Mouse (Mus musculus) stomach, postnatal 0 days (tissue): ENCODE measurements around the gene Mov10l1. TPM values are rescaled to one million over a fixed set of nuclear protein-coding genes. Genes with fewer than 3 reads are reported as not detected.

ENCODE experiments used
- ATAC-seq: fragments of 200-750 bp; cut with Nextera tagmentation; 2 replicates; pipeline ENCODE4 v1.8.0; 2017; ENCODE audit not compliant: low FRiP score, low TSS enrichment
- DNase-seq: peaks from one replicate; pipeline ENCODE4 v3.0.0-alpha.2; 2016; ENCODE audit warnings: low spot score
- H3K27ac ChIP-seq: fragments of 300-500 bp; sonication (generic); replicated peaks from 2 replicates; pipeline ENCODE4 v1.5.1; 2014; ENCODE audit warnings: mild to moderate bottlenecking, control low read depth
- H3K27me3 ChIP-seq: fragments of 300-500 bp; sonication (generic); 2 replicates; pipeline ENCODE4 v1.6.1; 2014; ENCODE audit warnings: low read length; ENCODE audit not compliant: control insufficient read depth, insufficient read depth
- H3K36me3 ChIP-seq: fragments of 300-500 bp; sonication (generic); 2 replicates; pipeline ENCODE4 v1.6.1; 2014; ENCODE audit warnings: low read length, mixed read lengths; ENCODE audit not compliant: control insufficient read depth, insufficient read depth
- H3K4me1 ChIP-seq: fragments of 300-500 bp; sonication (generic); replicated peaks from 2 replicates; pipeline ENCODE4 v1.6.1; 2014; ENCODE audit warnings: antibody characterized with exemption; ENCODE audit not compliant: control insufficient read depth, insufficient read depth
- H3K4me2 ChIP-seq: fragments of 300-500 bp; sonication (generic); replicated peaks from 2 replicates; pipeline ENCODE4 v1.6.1; 2014; ENCODE audit warnings: low read depth, mild to moderate bottlenecking, control low read depth, moderate library complexity
- H3K4me3 ChIP-seq: fragments of 300-500 bp; sonication (generic); 2 replicates; pipeline ENCODE4 v1.5.1; 2014; ENCODE audit warnings: low read depth, low read length, control low read depth
- H3K9ac ChIP-seq: fragments of 300-500 bp; sonication (generic); 2 replicates; pipeline ENCODE4 v1.6.1; 2014; ENCODE audit warnings: mild to moderate bottlenecking, low read length, control low read depth, mixed read lengths
- H3K9me3 ChIP-seq: fragments of 300-500 bp; sonication (generic); 2 replicates; pipeline ENCODE4 v1.6.1; 2016; ENCODE audit warnings: low read length; ENCODE audit not compliant: control insufficient read depth
- CTCF ChIP-seq: IDR thresholded peaks from 2 replicates; pipeline ENCODE4 v1.5.1; 2016; ENCODE audit warnings: antibody characterized with exemption, low read depth, mild to moderate bottlenecking, moderate library complexity
- EP300 ChIP-seq: optimal IDR thresholded peaks from 2 replicates; pipeline ENCODE3; 2016; ENCODE audit warnings: antibody characterized with exemption
- WGBS: fragments of 180-500 bp; shearing (Covaris S2); extraction: QIAGEN DNeasy Blood & Tissue Kit; methylation state at CpG from one replicate; pipeline ENCODE4 v1.1.7; 2014; 5-methylcytosine and 5-hydroxymethylcytosine counted together
- polyA plus RNA-seq: library from polyadenylated mRNA; unstranded; fragments of >200 nt; fragmentation: Nextera tagmentation; extraction: Ambion mirVana; gene quantifications from 2 replicates; pipeline ENCODE4 v1.2.1, GENCODE M21; 2015

Gene Mov10l1
- polyA plus RNA-seq, 1 experiment from 2014 or later = not detected

DNA sequence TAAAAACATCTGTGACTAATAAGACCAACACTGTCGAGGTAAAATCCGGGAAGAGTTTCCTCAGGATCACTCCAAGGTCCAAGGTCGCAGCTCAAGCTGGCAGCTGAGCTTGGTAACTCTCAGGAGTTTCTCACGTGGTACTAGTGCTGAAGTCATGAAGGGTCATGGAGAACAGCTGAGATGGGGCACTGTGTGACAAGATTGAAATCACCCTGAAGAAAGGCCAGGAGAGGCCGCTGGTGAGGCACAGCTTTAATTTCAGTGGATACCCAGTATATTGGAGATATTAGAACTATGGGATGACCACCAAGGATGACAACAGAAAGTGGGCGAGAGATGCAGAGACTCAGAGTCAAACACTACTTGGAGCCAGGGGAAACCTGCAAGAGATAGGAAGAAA lies 35.9 kb upstream of the Mov10l1 start:
- Histone ChIP-seq H3K9ac (no peak overlapping the region), H3K36me3 (no peaks in the 10 kb centered on the region), H3K4me3 (no peak overlapping the region), H3K27ac (no peak overlapping the region), H3K4me2 (no peak overlapping the region), H3K27me3 (no peaks in the 10 kb centered on the region), H3K9me3 (no peaks in the 10 kb centered on the region), H3K4me1 (no peaks in the 10 kb centered on the region)
- no peak for ATAC-seq
- TF ChIP-seq EP300 (no peak), CTCF (peak; percentile 35)
- 48% methylated on average over 6 of the region's 6 CpGs for WGBS
- no peak for DNase-seq

DNA sequence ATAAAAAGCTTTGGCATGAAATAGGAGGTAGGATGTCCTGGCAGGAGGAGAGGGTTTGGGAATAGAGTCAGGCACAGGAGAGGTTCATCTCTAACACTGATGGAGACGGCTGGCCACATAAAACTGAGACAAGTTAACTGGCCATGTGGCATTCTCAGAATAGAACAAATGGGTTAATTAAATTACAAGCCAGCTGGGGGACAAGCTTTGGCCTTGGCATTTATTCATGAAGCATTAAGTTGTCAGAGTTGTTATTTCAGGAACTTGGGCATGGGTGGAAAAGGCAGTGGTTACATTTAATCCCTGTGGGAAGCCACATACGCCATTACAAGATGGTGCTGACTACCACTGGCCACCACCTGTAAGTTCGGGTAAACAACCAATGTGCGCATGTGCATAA lies 31.5 kb upstream of the Mov10l1 start:
- Histone ChIP-seq H3K36me3 (no peaks in the 10 kb centered on the region), H3K9me3 (no peaks in the 10 kb centered on the region), H3K4me3 (no peak overlapping the region), H3K27me3 (no peaks in the 10 kb centered on the region), H3K4me1 (no peaks in the 10 kb centered on the region), H3K4me2 (no peak overlapping the region), H3K9ac (no peak overlapping the region), H3K27ac (no peak overlapping the region)
- DNase-seq = no peak
- no peak for ATAC-seq
- TF ChIP-seq EP300 (no peak), CTCF (no peak)
- 77% methylated on average over 4 of the region's 4 CpGs for WGBS

GRCm38 (mm10) chr15:88954368-88955072 lies 28.2 kb upstream of the Mov10l1 start, which contains the start of gene Ttll8:
Ttll8 (minus strand) TSS chr15:88954418.
- no peaks in the 10 kb centered on the region for H3K36me3 ChIP-seq
- WGBS = 3% methylated on average over 51 of the region's 53 CpGs
- peak within 1 kb of the TSS; percentile 35 for H3K4me3 ChIP-seq
- H3K27ac ChIP-seq = no peak within 1 kb of the TSS
- H3K9ac ChIP-seq = peak within 1 kb of the TSS; percentile 48
- H3K9me3 ChIP-seq = no peaks in the 10 kb centered on the region
- H3K4me2 ChIP-seq = peak within 1 kb of the TSS; percentile 60
- no peaks in the 10 kb centered on the region for H3K27me3 ChIP-seq
- no peaks in the 10 kb centered on the region for H3K4me1 ChIP-seq
- TF ChIP-seq EP300 (no peak), CTCF (no peak)
- peak; percentile 84 for ATAC-seq
- peak; percentile 74 for DNase-seq

GRCm38 (mm10) chr15:88955342-88955741 lies 27.4 kb upstream of the Mov10l1 start:
- Histone ChIP-seq H3K27ac (no peak overlapping the region), H3K36me3 (no peaks in the 10 kb centered on the region), H3K4me2 (no peak overlapping the region), H3K4me1 (no peaks in the 10 kb centered on the region), H3K9ac (no peak overlapping the region), H3K4me3 (no peak overlapping the region), H3K27me3 (no peaks in the 10 kb centered on the region), H3K9me3 (no peaks in the 10 kb centered on the region)
- TF ChIP-seq EP300 (no peak), CTCF (no peak)
- no peak for ATAC-seq
- WGBS = 84% methylated on average over 6 of the region's 6 CpGs
- DNase-seq = no peak

- Histone ChIP-seq H3K9ac (no peak overlapping the region), H3K27me3 (no peaks in the 10 kb centered on the region), H3K9me3 (no peaks in the 10 kb centered on the region), H3K36me3 (no peaks in the 10 kb centered on the region), H3K4me2 (no peak overlapping the region), H3K4me1 (no peaks in the 10 kb centered on the region), H3K4me3 (no peak overlapping the region), H3K27ac (no peak overlapping the region)
- DNase-seq (no peak), ATAC-seq (no peak)
- WGBS = 71% methylated on average over 4 of the region's 4 CpGs
- TF ChIP-seq EP300 (no peak), CTCF (no peak)
These were observed 25.2 kb upstream of the Mov10l1 start for GRCm38 (mm10) chr15:88957522-88957921.

GRCm38 (mm10) chr15:88964070-88964578 lies 18.6 kb upstream of the Mov10l1 start:
- no peak for TF ChIP-seq CTCF
- TF ChIP-seq EP300 = no peak
- Histone ChIP-seq H3K36me3 (no peaks in the 10 kb centered on the region), H3K4me2 (no peak overlapping the region), H3K27ac (no peak overlapping the region), H3K4me1 (no peaks in the 10 kb centered on the region), H3K9ac (no peak overlapping the region), H3K9me3 (no peaks in the 10 kb centered on the region), H3K4me3 (no peak overlapping the region), H3K27me3 (no peaks in the 10 kb centered on the region)
- 87% methylated on average over 2 of the region's 2 CpGs for WGBS
- ATAC-seq = no peak
- no peak for DNase-seq
